Mouse (Mus musculus): ENCODE results near the gene Pomt1.
A peak's percentile ranks its signal among the peaks of the same experiment; 100 is the strongest.

The Pomt1 gene

GRCm38 (mm10) chr2:32235886-32236759 is at the start of gene Pomt1:
Gene Pomt1 (plus strand): TSS chr2:32236590.
- DNase-seq (ENCODE audit: low spot score in 2 of 2), result peak; percentile 87 to 91

GRCm38 (mm10) chr2:32187019-32187551 is 49.3 kb upstream of the Pomt1 start:
- DNase-seq (ENCODE audit: low spot score in 2 of 2), result no peak

GRCm38 (mm10) chr2:32187649-32188048 is 48.7 kb upstream of the Pomt1 start:
- DNase-seq (ENCODE audit: low spot score in 2 of 2), result no peak

- no peak for DNase-seq (ENCODE audit: low spot score in 2 of 2)
Observed at GRCm38 (mm10) chr2:32189060-32189681, 47.2 kb upstream of the Pomt1 start.

GRCm38 (mm10) chr2:32190620-32191019 is 45.8 kb upstream of the Pomt1 start:
- no peak for DNase-seq (ENCODE audit: low spot score in 2 of 2)

- peak; percentile 52 to 56 for DNase-seq (ENCODE audit: low spot score in 2 of 2)
Observed at GRCm38 (mm10) chr2:32191872-32192507, 44.4 kb upstream of the Pomt1 start.

GRCm38 (mm10) chr2:32198977-32199376 is 37.4 kb upstream of the Pomt1 start:
- DNase-seq (ENCODE audit: low spot score in 2 of 2), result no peak

- DNase-seq (ENCODE audit: low spot score in 2 of 2), result no peak
Observed at GRCm38 (mm10) chr2:32200033-32200432, 36.4 kb upstream of the Pomt1 start.

DNA sequence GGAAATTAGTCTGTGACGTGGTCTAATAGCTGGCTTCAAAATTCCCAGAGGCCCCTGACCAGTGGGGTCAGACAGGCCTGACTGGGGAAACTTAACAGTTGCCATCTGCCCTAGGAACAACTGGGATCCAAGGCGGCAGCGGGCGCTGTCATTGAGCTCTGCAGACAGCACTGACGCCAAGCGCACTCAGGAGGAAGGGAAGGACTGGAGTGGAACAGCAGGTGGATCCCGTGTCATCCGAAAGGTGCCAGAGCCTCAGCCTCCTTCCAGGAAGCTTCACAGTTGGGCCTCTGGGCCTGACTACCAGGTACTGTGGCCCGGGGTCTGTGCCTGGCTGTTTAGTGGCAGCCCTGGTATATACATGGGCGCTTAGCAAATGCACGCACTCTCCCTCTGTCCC is 35.7 kb upstream of the Pomt1 start:
- no peak for DNase-seq (ENCODE audit: low spot score in 2 of 2)

- no peak for DNase-seq (ENCODE audit: low spot score in 2 of 2)
Observed at GRCm38 (mm10) chr2:32201527-32201926, 34.9 kb upstream of the Pomt1 start.

GRCm38 (mm10) chr2:32203853-32204252 is 32.5 kb upstream of the Pomt1 start:
- DNase-seq (ENCODE audit: low spot score in 2 of 2), result no peak

DNA sequence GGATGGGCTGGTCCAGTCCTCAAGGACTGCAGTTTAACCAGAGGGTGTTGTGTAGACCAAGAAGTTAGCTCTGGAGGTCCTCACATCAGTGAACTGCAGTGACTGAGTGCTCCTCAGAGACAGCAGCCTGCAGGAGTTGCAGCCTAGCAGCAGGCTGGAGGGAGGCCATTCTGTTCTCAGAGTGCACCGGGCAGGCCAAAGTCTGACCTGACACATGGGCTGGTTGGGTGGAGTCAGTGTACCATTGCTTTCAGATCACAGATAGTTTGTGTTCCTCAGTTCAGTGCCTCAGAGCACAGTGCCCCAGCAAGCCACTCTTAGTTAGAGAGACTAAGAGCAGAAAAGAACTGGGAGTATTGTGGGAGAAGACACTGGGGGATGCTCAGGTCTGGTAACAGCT is 28.7 kb upstream of the Pomt1 start:
- no peak for DNase-seq (ENCODE audit: low spot score in 2 of 2)

- DNase-seq (ENCODE audit: low spot score in 2 of 2), result no peak
Observed at GRCm38 (mm10) chr2:32211689-32212088, 24.7 kb upstream of the Pomt1 start.

GRCm38 (mm10) chr2:32213000-32213399 is 23.4 kb upstream of the Pomt1 start:
- no peak for DNase-seq (ENCODE audit: low spot score in 2 of 2)

GRCm38 (mm10) chr2:32215576-32215975 is 20.8 kb upstream of the Pomt1 start:
- no peak for DNase-seq (ENCODE audit: low spot score in 2 of 2)

- DNase-seq (ENCODE audit: low spot score in 2 of 2), result no peak
Observed at GRCm38 (mm10) chr2:32216506-32216905, 19.9 kb upstream of the Pomt1 start.

- DNase-seq (ENCODE audit: low spot score in 2 of 2), result no peak
Observed at GRCm38 (mm10) chr2:32217656-32218055, 18.7 kb upstream of the Pomt1 start.

DNA sequence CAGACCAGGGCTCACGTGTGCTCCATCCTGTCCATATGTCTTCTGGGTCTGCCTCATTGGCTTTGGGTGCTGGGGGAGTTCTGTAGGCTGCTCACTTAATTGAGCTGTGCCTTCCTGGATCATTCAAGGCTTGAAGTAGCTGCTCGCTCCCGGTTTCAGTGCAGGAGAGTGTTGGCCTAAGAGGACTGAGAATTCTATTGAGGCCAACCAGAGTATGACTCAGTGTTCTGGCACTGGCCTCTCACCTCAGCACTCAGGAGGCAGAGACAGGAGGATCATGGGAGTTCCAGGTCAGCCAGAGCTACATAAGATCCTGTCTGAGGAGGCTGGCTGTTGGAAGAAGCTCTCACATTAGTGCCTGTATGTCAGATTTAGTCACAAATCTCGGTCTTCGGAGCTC is 18.3 kb upstream of the Pomt1 start:
- DNase-seq (ENCODE audit: low spot score in 2 of 2), result no peak

DNA sequence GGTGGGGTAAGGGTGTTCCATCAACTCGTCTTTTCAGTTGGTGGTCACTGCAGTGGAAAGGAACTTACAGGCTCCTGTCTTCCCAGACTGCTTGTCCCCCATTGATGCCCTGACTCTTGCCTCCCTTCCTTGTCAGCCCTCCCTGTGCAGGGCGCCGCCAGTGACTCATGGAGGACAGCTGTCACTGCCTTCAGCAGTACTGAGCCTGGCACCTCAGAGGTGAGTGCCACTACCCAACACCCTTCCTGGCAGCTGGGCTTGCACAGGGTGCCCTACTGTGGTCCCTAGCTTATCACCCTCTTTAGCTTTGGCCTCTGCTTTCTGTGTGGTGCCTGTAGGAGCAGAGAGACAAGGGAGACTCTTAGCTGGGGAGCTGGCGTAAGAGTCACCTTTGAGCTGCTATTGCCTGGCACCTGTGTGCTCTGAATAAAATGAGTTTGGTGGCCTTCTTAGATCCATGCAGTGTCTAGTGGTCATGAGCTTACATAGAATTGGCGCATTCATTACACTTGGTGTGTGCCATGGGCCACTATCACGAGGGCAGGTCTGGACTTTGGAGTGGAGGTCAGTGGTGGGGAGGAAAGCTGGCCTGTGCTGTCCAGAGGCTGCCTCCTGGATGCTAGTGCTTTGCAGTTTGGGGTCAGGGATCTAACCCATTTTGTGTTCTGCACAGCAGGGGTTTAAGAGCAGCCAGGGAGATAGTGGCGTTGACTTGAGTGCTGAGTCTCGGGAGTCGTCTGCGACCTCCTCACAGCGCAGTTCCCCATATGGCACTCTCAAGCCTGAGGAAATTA is 17.7 kb upstream of the Pomt1 start:
- no peak for DNase-seq (ENCODE audit: low spot score in 2 of 2)

DNA sequence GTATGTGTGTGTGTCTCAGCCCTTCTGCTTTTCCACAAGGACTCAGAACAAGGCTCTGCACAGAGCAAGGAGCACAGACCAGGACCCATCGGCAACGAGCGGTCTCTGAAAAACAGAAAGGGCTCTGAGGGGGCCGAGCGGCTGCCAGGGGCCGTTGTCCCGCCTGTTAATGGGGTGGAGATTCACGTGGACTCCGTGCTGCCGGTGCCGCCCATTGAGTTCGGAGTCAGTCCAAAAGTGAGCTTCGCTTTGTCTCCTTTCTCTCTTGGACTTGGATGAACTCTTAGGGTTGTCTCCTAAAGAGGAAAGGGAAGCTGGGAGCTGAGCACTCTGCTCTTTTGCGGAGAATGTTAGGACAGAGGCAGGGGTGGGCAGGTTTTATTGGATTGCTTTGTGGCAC is 16.9 kb upstream of the Pomt1 start:
- DNase-seq (ENCODE audit: low spot score in 2 of 2), result no peak

DNA sequence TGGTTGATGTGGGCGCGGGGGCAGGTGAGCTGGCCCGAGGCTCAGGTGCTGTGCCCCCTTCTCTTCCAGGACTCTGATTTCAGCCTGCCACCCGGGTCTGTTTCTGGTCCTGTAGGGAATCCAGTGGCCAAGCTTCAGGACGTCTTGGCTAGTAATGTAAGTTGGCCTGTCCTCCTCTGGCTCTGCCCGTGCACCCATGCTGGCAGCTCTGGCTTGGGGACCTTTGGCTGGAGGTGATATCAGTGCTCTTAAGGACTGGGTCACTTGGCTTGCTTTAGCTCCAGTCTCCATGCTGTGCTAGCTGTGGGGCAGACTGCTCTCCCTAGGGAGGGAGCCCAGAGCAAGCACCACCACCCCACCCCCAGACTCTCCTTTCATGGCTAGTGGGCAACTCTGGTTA is 16.4 kb upstream of the Pomt1 start:
- no peak for DNase-seq (ENCODE audit: low spot score in 2 of 2)

- no peak for DNase-seq (ENCODE audit: low spot score in 2 of 2)
Observed at GRCm38 (mm10) chr2:32220969-32221368, 15.4 kb upstream of the Pomt1 start.

Measured in spleen, postnatal 36 days (tissue).